Mouse (Mus musculus): ENCODE data around the gene Brms1. TPM values are rescaled to one million over a fixed set of nuclear protein-coding genes. Genes with fewer than 3 reads are reported as not detected.

The Brms1 gene
- polyA plus RNA-seq, 1 experiment from 2014 or later = 26.8 TPM

GRCm38 (mm10) chr19:5057876-5058775, 17.0 kb downstream of the Brms1 start:
- Histone ChIP-seq H3K9ac (ENCODE audit: low read depth, low read length) (0 out of 2 replicates have a peak overlapping the region, but pooled peaks have one; percentile 44), H3K4me1 (ENCODE audit: control insufficient read depth, insufficient read depth, low read length) (peaks cover 3% of the 10 kb centered on the region; the same call in 1 of the 2 replicates), H3K36me3 (ENCODE audit: control insufficient read depth, insufficient read depth, low read length) (no peaks in the 10 kb centered on the region), H3K9me3 (replicated peaks; ENCODE audit: control insufficient read depth, low read length, poor library complexity, severe bottlenecking) (no peaks in the 10 kb centered on the region), H3K27me3 (ENCODE audit: control insufficient read depth, insufficient read depth, low read depth, low read length) (peaks cover 9% of the 10 kb centered on the region), H3K27ac (ENCODE audit: low read length) (no peak overlapping the region), H3K4me2 (ENCODE audit: low read length) (no peak overlapping the region), H3K4me3 (ENCODE audit: low read depth, low read length) (no peak overlapping the region)
- no peak for ATAC-seq
- WGBS = 27% methylated on average over 16 of the region's 16 CpGs

GRCm38 (mm10) chr19:5058801-5059771, 17.9 kb downstream of the Brms1 start:
- Histone ChIP-seq H3K9me3 (replicated peaks; ENCODE audit: control insufficient read depth, low read length, poor library complexity, severe bottlenecking) (no peaks in the 10 kb centered on the region), H3K27ac (ENCODE audit: low read length) (no peak overlapping the region), H3K9ac (ENCODE audit: low read depth, low read length) (peak overlapping the region; percentile 44; the same call in 1 of the 2 replicates), H3K4me1 (ENCODE audit: control insufficient read depth, insufficient read depth, low read length) (peaks cover 3% of the 10 kb centered on the region; the same call in 1 of the 2 replicates), H3K4me3 (ENCODE audit: low read depth, low read length) (no peak overlapping the region), H3K36me3 (ENCODE audit: control insufficient read depth, insufficient read depth, low read length) (no peaks in the 10 kb centered on the region), H3K27me3 (ENCODE audit: control insufficient read depth, insufficient read depth, low read depth, low read length) (peaks cover 2% of the 10 kb centered on the region; the same call in 1 of the 2 replicates), H3K4me2 (ENCODE audit: low read length) (no peak overlapping the region)
- whole genome bisulfite sequencing = 20% methylated on average over 10 of the region's 10 CpGs
- no peak for ATAC-seq

GRCm38 (mm10) chr19:5060365-5061330, 19.5 kb downstream of the Brms1 start:
- ATAC-seq = no peak
- no peak overlapping the region for H3K4me3 ChIP-seq (ENCODE audit: low read depth, low read length)
- no peaks in the 10 kb centered on the region for H3K9me3 ChIP-seq (replicated peaks; ENCODE audit: control insufficient read depth, low read length, poor library complexity, severe bottlenecking)
- no peak overlapping the region for H3K9ac ChIP-seq (ENCODE audit: low read depth, low read length)
- H3K27me3 ChIP-seq (ENCODE audit: control insufficient read depth, insufficient read depth, low read depth, low read length) = no peaks in the 10 kb centered on the region
- 39% methylated on average over 5 of the region's 5 CpGs for WGBS
- H3K4me1 ChIP-seq (ENCODE audit: control insufficient read depth, insufficient read depth, low read length) = peaks cover 3% of the 10 kb centered on the region; the same call in 1 of the 2 replicates
- H3K36me3 ChIP-seq (ENCODE audit: control insufficient read depth, insufficient read depth, low read length) = no peaks in the 10 kb centered on the region
- no peak overlapping the region for H3K27ac ChIP-seq (ENCODE audit: low read length)
- no peak overlapping the region for H3K4me2 ChIP-seq (ENCODE audit: low read length)

- Histone ChIP-seq H3K4me1 (ENCODE audit: control insufficient read depth, insufficient read depth, low read length) (no peaks in the 10 kb centered on the region), H3K36me3 (ENCODE audit: control insufficient read depth, insufficient read depth, low read length) (no peaks in the 10 kb centered on the region), H3K27ac (ENCODE audit: low read length) (no peak overlapping the region), H3K27me3 (ENCODE audit: control insufficient read depth, insufficient read depth, low read depth, low read length) (peaks cover 4% of the 10 kb centered on the region; the same call in 1 of the 2 replicates), H3K9me3 (replicated peaks; ENCODE audit: control insufficient read depth, low read length, poor library complexity, severe bottlenecking) (no peaks in the 10 kb centered on the region), H3K4me2 (ENCODE audit: low read length) (no peak overlapping the region), H3K4me3 (ENCODE audit: low read depth, low read length) (no peak overlapping the region), H3K9ac (ENCODE audit: low read depth, low read length) (no peak overlapping the region)
- 86% methylated on average over 5 of the region's 5 CpGs for WGBS
- no peak for ATAC-seq
Measured at GRCm38 (mm10) chr19:5062041-5062440, 20.9 kb downstream of the Brms1 start.

GRCm38 (mm10) chr19:5062446-5062845, 21.3 kb downstream of the Brms1 start:
- Histone ChIP-seq H3K4me1 (ENCODE audit: control insufficient read depth, insufficient read depth, low read length) (no peaks in the 10 kb centered on the region), H3K4me3 (ENCODE audit: low read depth, low read length) (no peak overlapping the region), H3K9me3 (replicated peaks; ENCODE audit: control insufficient read depth, low read length, poor library complexity, severe bottlenecking) (no peaks in the 10 kb centered on the region), H3K9ac (ENCODE audit: low read depth, low read length) (no peak overlapping the region), H3K36me3 (ENCODE audit: control insufficient read depth, insufficient read depth, low read length) (no peaks in the 10 kb centered on the region), H3K27me3 (ENCODE audit: control insufficient read depth, insufficient read depth, low read depth, low read length) (peaks cover 6% of the 10 kb centered on the region; the same call in 1 of the 2 replicates), H3K27ac (ENCODE audit: low read length) (no peak overlapping the region), H3K4me2 (ENCODE audit: low read length) (no peak overlapping the region)
- no peak for ATAC-seq
- WGBS = 83% methylated on average over 6 of the region's 6 CpGs

- H3K27ac ChIP-seq (ENCODE audit: low read length) = no peak overlapping the region
- H3K36me3 ChIP-seq (ENCODE audit: control insufficient read depth, insufficient read depth, low read length) = no peaks in the 10 kb centered on the region
- H3K4me1 ChIP-seq (ENCODE audit: control insufficient read depth, insufficient read depth, low read length) = peaks cover 8% of the 10 kb centered on the region; the same call in 1 of the 2 replicates
- H3K9me3 ChIP-seq (replicated peaks; ENCODE audit: control insufficient read depth, low read length, poor library complexity, severe bottlenecking) = no peaks in the 10 kb centered on the region
- no peak overlapping the region for H3K4me3 ChIP-seq (ENCODE audit: low read depth, low read length)
- no peak overlapping the region for H3K9ac ChIP-seq (ENCODE audit: low read depth, low read length)
- peaks cover 22% of the 10 kb centered on the region for H3K27me3 ChIP-seq (ENCODE audit: control insufficient read depth, insufficient read depth, low read depth, low read length)
- no peak overlapping the region for H3K4me2 ChIP-seq (ENCODE audit: low read length)
- ATAC-seq = no peak
- 68% methylated on average over 7 of the region's 7 CpGs for WGBS
Measured at GRCm38 (mm10) chr19:5065104-5065503, 23.9 kb downstream of the Brms1 start.

GRCm38 (mm10) chr19:5067040-5067799, 26.1 kb downstream of the Brms1 start:
- Histone ChIP-seq H3K4me3 (ENCODE audit: low read depth, low read length) (no peak overlapping the region), H3K9ac (ENCODE audit: low read depth, low read length) (no peak overlapping the region; the same call in 1 of the 2 replicates), H3K27ac (ENCODE audit: low read length) (no peak overlapping the region), H3K36me3 (ENCODE audit: control insufficient read depth, insufficient read depth, low read length) (no peaks in the 10 kb centered on the region), H3K27me3 (ENCODE audit: control insufficient read depth, insufficient read depth, low read depth, low read length) (peaks cover 27% of the 10 kb centered on the region), H3K9me3 (replicated peaks; ENCODE audit: control insufficient read depth, low read length, poor library complexity, severe bottlenecking) (no peaks in the 10 kb centered on the region), H3K4me2 (ENCODE audit: low read length) (peak overlapping the region; percentile 76), H3K4me1 (ENCODE audit: control insufficient read depth, insufficient read depth, low read length) (peaks cover 14% of the 10 kb centered on the region; the same call in 1 of the 2 replicates)
- 11% methylated on average over 15 of the region's 15 CpGs for WGBS
- no peak for ATAC-seq
